Mouse (Mus musculus) liver, embryonic 15.5 days (tissue): Measurements from ENCODE around the gene Hus1b. TPM values are rescaled to one million over a fixed set of nuclear protein-coding genes. Genes with fewer than 3 reads are reported as not detected.
A peak's percentile ranks its signal among the peaks of the same experiment; 100 is the strongest.

Source experiments
- ATAC-seq: fragments of 200-750 bp; cut with Nextera tagmentation; 2 replicates; pipeline ENCODE4 v1.8.0; 2017; ENCODE audit warnings: moderate number of reproducible peaks, mild to moderate bottlenecking, moderate library complexity; ENCODE audit not compliant: insufficient read depth
- H3K27ac ChIP-seq: fragments of 300-500 bp; sonication (generic); replicated peaks from 2 replicates; pipeline ENCODE4 v1.5.1; 2015; ENCODE audit warnings: mild to moderate bottlenecking, inconsistent platforms
- H3K27me3 ChIP-seq: fragments of 300-500 bp; sonication (generic); 2 replicates; pipeline ENCODE4 v1.6.1; 2015; ENCODE audit warnings: mild to moderate bottlenecking, inconsistent platforms
- H3K36me3 ChIP-seq: fragments of 300-500 bp; sonication (generic); replicated peaks from 2 replicates; pipeline ENCODE4 v1.6.1; 2015; ENCODE audit warnings: moderate library complexity, mild to moderate bottlenecking, inconsistent platforms
- H3K4me1 ChIP-seq: fragments of 300-500 bp; sonication (generic); replicated peaks from 2 replicates; pipeline ENCODE4 v1.6.1; 2015; ENCODE audit warnings: inconsistent platforms
- H3K4me2 ChIP-seq: fragments of 300-500 bp; sonication (generic); 2 replicates; pipeline ENCODE4 v1.6.1; 2015; ENCODE audit warnings: moderate library complexity, mild to moderate bottlenecking, inconsistent platforms
- H3K4me3 ChIP-seq: fragments of 300-500 bp; sonication (generic); replicated peaks from 2 replicates; pipeline ENCODE4 v1.5.1; 2015; ENCODE audit warnings: mild to moderate bottlenecking, inconsistent platforms
- H3K9ac ChIP-seq: fragments of 300-500 bp; sonication (generic); 2 replicates; pipeline ENCODE4 v1.6.1; 2015; ENCODE audit warnings: moderate library complexity, mild to moderate bottlenecking, inconsistent platforms
- H3K9me3 ChIP-seq: fragments of 300-500 bp; sonication (generic); replicated peaks from 2 replicates; pipeline ENCODE4 v1.6.1; 2016; ENCODE audit warnings: inconsistent platforms
- WGBS: fragments of 180-500 bp; shearing (Covaris S2); methylation state at CpG from one replicate; pipeline ENCODE4 v1.1.7; 2015; ENCODE audit warnings: mixed read lengths; ENCODE audit not compliant: insufficient replicate concordance; 5-methylcytosine and 5-hydroxymethylcytosine counted together
- polyA plus RNA-seq: library from polyadenylated mRNA; unstranded; fragments of >200 nt; fragmentation: Nextera tagmentation; extraction: Ambion mirVana; gene quantifications from 2 replicates; pipeline ENCODE4 v1.2.1, GENCODE M21; 2015

The Hus1b gene
- polyA plus RNA-seq: not detected in 2 replicates

GRCm38 (mm10) chr13:30947540-30947939, at the start of gene Hus1b:
Hus1b (minus strand) TSS chr13:30947759.
- no peak within 1 kb of the TSS for H3K4me3 ChIP-seq
- no peak within 1 kb of the TSS for H3K9ac ChIP-seq
- H3K27me3 ChIP-seq: no peaks in the 10 kb centered on the region
- no peak for ATAC-seq
- no peak within 1 kb of the TSS for H3K27ac ChIP-seq
- H3K36me3 ChIP-seq: no peaks in the 10 kb centered on the region
- no peak within 1 kb of the TSS for H3K4me2 ChIP-seq
- no peaks in the 10 kb centered on the region for H3K9me3 ChIP-seq
- 84% methylated on average over 11 of the region's 11 CpGs for WGBS
- H3K4me1 ChIP-seq: peaks cover 11% of the 10 kb centered on the region

- 30% methylated on average over 6 of the region's 6 CpGs for WGBS
- Histone ChIP-seq H3K27me3 (peaks cover 10% of the 10 kb centered on the region), H3K4me3 (no peak overlapping the region), H3K36me3 (no peaks in the 10 kb centered on the region), H3K4me2 (no peak overlapping the region), H3K27ac (no peak overlapping the region), H3K4me1 (no peaks in the 10 kb centered on the region), H3K9me3 (no peaks in the 10 kb centered on the region), H3K9ac (no peak overlapping the region)
- no peak for ATAC-seq
These were observed 46.8 kb upstream of the Hus1b start for GRCm38 (mm10) chr13:30994249-30994858.

GRCm38 (mm10) chr13:30993819-30994218, 46.3 kb upstream of the Hus1b start:
- ATAC-seq: no peak
- Histone ChIP-seq H3K27me3 (peaks cover 10% of the 10 kb centered on the region), H3K4me2 (no peak overlapping the region), H3K4me3 (no peak overlapping the region), H3K27ac (no peak overlapping the region), H3K9ac (no peak overlapping the region), H3K9me3 (no peaks in the 10 kb centered on the region), H3K36me3 (no peaks in the 10 kb centered on the region), H3K4me1 (no peaks in the 10 kb centered on the region)
- 29% methylated on average over 3 of the region's 3 CpGs for WGBS

GRCm38 (mm10) chr13:30990233-30990632, 42.7 kb upstream of the Hus1b start:
- no peak overlapping the region for H3K4me2 ChIP-seq
- peaks cover 8% of the 10 kb centered on the region; the same call in 1 of the 2 replicates for H3K4me1 ChIP-seq
- H3K9me3 ChIP-seq: no peaks in the 10 kb centered on the region
- no peak overlapping the region for H3K27ac ChIP-seq
- WGBS: 54% methylated on average over 9 of the region's 9 CpGs
- peaks cover 41% of the 10 kb centered on the region for H3K27me3 ChIP-seq
- H3K9ac ChIP-seq: no peak overlapping the region
- no peak overlapping the region for H3K4me3 ChIP-seq
- no peaks in the 10 kb centered on the region for H3K36me3 ChIP-seq
- no peak for ATAC-seq

GRCm38 (mm10) chr13:30989710-30990109, 42.2 kb upstream of the Hus1b start:
- H3K4me2 ChIP-seq: no peak overlapping the region
- H3K27ac ChIP-seq: no peak overlapping the region
- H3K9ac ChIP-seq: no peak overlapping the region
- no peaks in the 10 kb centered on the region for H3K9me3 ChIP-seq
- H3K4me3 ChIP-seq: no peak overlapping the region
- no peaks in the 10 kb centered on the region for H3K36me3 ChIP-seq
- H3K4me1 ChIP-seq: peaks cover 8% of the 10 kb centered on the region; the same call in 1 of the 2 replicates
- ATAC-seq: no peak
- peaks cover 46% of the 10 kb centered on the region for H3K27me3 ChIP-seq
- 64% methylated on average over 10 of the region's 10 CpGs for WGBS

- no peaks in the 10 kb centered on the region for H3K9me3 ChIP-seq
- peaks cover 53% of the 10 kb centered on the region for H3K27me3 ChIP-seq
- WGBS: 44% methylated on average over 2 of the region's 2 CpGs
- H3K9ac ChIP-seq: no peak overlapping the region
- H3K4me1 ChIP-seq: peaks cover 8% of the 10 kb centered on the region; the same call in 1 of the 2 replicates
- H3K4me3 ChIP-seq: no peak overlapping the region
- no peak for ATAC-seq
- no peak overlapping the region for H3K4me2 ChIP-seq
- H3K27ac ChIP-seq: no peak overlapping the region
- H3K36me3 ChIP-seq: no peaks in the 10 kb centered on the region
These were observed 40.1 kb upstream of the Hus1b start for GRCm38 (mm10) chr13:30987686-30988085.

GRCm38 (mm10) chr13:30986934-30987455, 39.4 kb upstream of the Hus1b start:
- Histone ChIP-seq H3K27ac (no peak overlapping the region), H3K9me3 (no peaks in the 10 kb centered on the region), H3K4me2 (peak overlapping the region; percentile 32), H3K4me3 (no peak overlapping the region), H3K4me1 (peaks cover 8% of the 10 kb centered on the region; the same call in 1 of the 2 replicates), H3K36me3 (no peaks in the 10 kb centered on the region), H3K9ac (no peak overlapping the region), H3K27me3 (peaks cover 58% of the 10 kb centered on the region)
- WGBS: 38% methylated on average over 10 of the region's 10 CpGs
- no peak for ATAC-seq

- Histone ChIP-seq H3K4me2 (peak overlapping the region; percentile 60), H3K4me3 (peak overlapping the region; percentile 41), H3K27me3 (peaks cover 53% of the 10 kb centered on the region), H3K27ac (no peak overlapping the region), H3K9ac (no peak overlapping the region), H3K9me3 (no peaks in the 10 kb centered on the region), H3K4me1 (peaks cover 8% of the 10 kb centered on the region; the same call in 1 of the 2 replicates), H3K36me3 (no peaks in the 10 kb centered on the region)
- WGBS: 16% methylated on average over 27 of the region's 27 CpGs
- ATAC-seq: no peak
These were observed 38.3 kb upstream of the Hus1b start for GRCm38 (mm10) chr13:30985598-30986466.

GRCm38 (mm10) chr13:30985275-30985597, 37.7 kb upstream of the Hus1b start:
- no peak for ATAC-seq
- H3K27ac ChIP-seq: no peak overlapping the region
- 25% methylated on average over 13 of the region's 13 CpGs for WGBS
- H3K4me1 ChIP-seq: peaks cover 8% of the 10 kb centered on the region; the same call in 1 of the 2 replicates
- peaks cover 52% of the 10 kb centered on the region for H3K27me3 ChIP-seq
- H3K9ac ChIP-seq: no peak overlapping the region
- no peaks in the 10 kb centered on the region for H3K36me3 ChIP-seq
- H3K9me3 ChIP-seq: no peaks in the 10 kb centered on the region
- H3K4me3 ChIP-seq: peak overlapping the region; percentile 41
- H3K4me2 ChIP-seq: peak overlapping the region; percentile 60

GRCm38 (mm10) chr13:30981666-30982065, 34.1 kb upstream of the Hus1b start:
- Histone ChIP-seq H3K27me3 (peaks cover 32% of the 10 kb centered on the region), H3K4me2 (no peak overlapping the region), H3K9me3 (no peaks in the 10 kb centered on the region), H3K36me3 (no peaks in the 10 kb centered on the region), H3K27ac (no peak overlapping the region), H3K9ac (no peak overlapping the region), H3K4me3 (no peak overlapping the region), H3K4me1 (peaks cover 8% of the 10 kb centered on the region; the same call in 1 of the 2 replicates)
- ATAC-seq: no peak
- 16% methylated on average over 1 of the region's 1 CpGs for WGBS

GRCm38 (mm10) chr13:30978224-30978623, 30.7 kb upstream of the Hus1b start:
- Histone ChIP-seq H3K4me2 (no peak overlapping the region), H3K27ac (no peak overlapping the region), H3K27me3 (peaks cover 17% of the 10 kb centered on the region; the same call in 1 of the 2 replicates), H3K9ac (no peak overlapping the region), H3K9me3 (no peaks in the 10 kb centered on the region), H3K36me3 (no peaks in the 10 kb centered on the region), H3K4me1 (peaks cover 7% of the 10 kb centered on the region), H3K4me3 (no peak overlapping the region)
- ATAC-seq: no peak
- 63% methylated on average over 4 of the region's 4 CpGs for WGBS
